Mouse (Mus musculus) lung, embryonic 14.5 days (tissue): ENCODE results near the gene Gm17018. TPM values are rescaled to one million over a fixed set of nuclear protein-coding genes. Genes with fewer than 3 reads are reported as not detected.
"Not testable (repeated sequence)": the region's sequence is repeated elsewhere in the genome, so short reads cannot be mapped to it uniquely, and the experiment has no call there.

ENCODE experiments used
- ATAC-seq: fragments of 200-750 bp; cut with Nextera tagmentation; 2 replicates; pipeline ENCODE4 v1.8.0; 2017; ENCODE audit warnings: mild to moderate bottlenecking, moderate TSS enrichment, moderate library complexity; ENCODE audit not compliant: insufficient read depth
- DNase-seq: peaks from one replicate; pipeline ENCODE4 v3.0.0-alpha.2; 2015
- H3K27ac ChIP-seq: fragments of 300-500 bp; sonication (generic); 2 replicates; pipeline ENCODE4 v1.5.1; 2014; ENCODE audit warnings: low read depth, mild to moderate bottlenecking, moderate library complexity
- H3K27me3 ChIP-seq: fragments of 300-500 bp; sonication (generic); 2 replicates; pipeline ENCODE4 v1.6.1; 2014; ENCODE audit warnings: low read length, control low read depth; ENCODE audit not compliant: insufficient read depth
- H3K36me3 ChIP-seq: fragments of 300-500 bp; sonication (generic); 2 replicates; pipeline ENCODE4 v1.6.1; 2014; ENCODE audit warnings: control low read depth; ENCODE audit not compliant: insufficient read depth
- H3K4me1 ChIP-seq: fragments of 300-500 bp; sonication (generic); 2 replicates; pipeline ENCODE4 v1.6.1; 2014; ENCODE audit warnings: antibody characterized with exemption, control low read depth; ENCODE audit not compliant: insufficient read depth
- H3K4me2 ChIP-seq: fragments of 300-500 bp; sonication (generic); 2 replicates; pipeline ENCODE4 v1.6.1; 2014; ENCODE audit warnings: mild to moderate bottlenecking
- H3K4me3 ChIP-seq: fragments of 300-500 bp; sonication (generic); 2 replicates; pipeline ENCODE4 v1.5.1; 2014; ENCODE audit warnings: low read depth, low read length
- H3K9ac ChIP-seq: fragments of 300-500 bp; sonication (generic); 2 replicates; pipeline ENCODE4 v1.6.1; 2014
- H3K9me3 ChIP-seq: fragments of 300-500 bp; sonication (generic); 2 replicates; pipeline ENCODE4 v1.6.1; 2016; ENCODE audit warnings: low read depth, low read length, control low read depth
- CTCF ChIP-seq: IDR thresholded peaks from 2 replicates; pipeline ENCODE4 v1.5.1; 2016; ENCODE audit warnings: antibody characterized with exemption, low read depth
- WGBS: fragments of 180-500 bp; shearing (Covaris S2); extraction: QIAGEN DNeasy Blood & Tissue Kit; methylation state at CpG from one replicate; pipeline ENCODE4 v1.1.7; 2014; 5-methylcytosine and 5-hydroxymethylcytosine counted together
- polyA plus RNA-seq: library from polyadenylated mRNA; unstranded; fragments of >200 nt; fragmentation: Nextera tagmentation; extraction: Ambion mirVana; gene quantifications from 2 replicates; pipeline ENCODE4 v1.2.1, GENCODE M21; 2014

Gm17018 gene
- polyA plus RNA-seq, 1 experiment from 2014 or later: 48.0 TPM

GRCm38 (mm10) chr19:45540657-45541408 lies 19.6 kb upstream of the Gm17018 start:
- H3K27me3 ChIP-seq: peaks cover 47% of the 10 kb centered on the region
- peaks cover 2% of the 10 kb centered on the region; the same call in 1 of the 2 replicates for H3K4me1 ChIP-seq
- H3K27ac ChIP-seq: no peak overlapping the region
- H3K4me2 ChIP-seq: peak overlapping the region; percentile 75
- ATAC-seq (no peak), DNase-seq (no peak)
- peak overlapping the region; percentile 41 for H3K4me3 ChIP-seq
- H3K9ac ChIP-seq: no peak overlapping the region; the same call in 1 of the 2 replicates
- H3K36me3 ChIP-seq: no peaks in the 10 kb centered on the region
- H3K9me3 ChIP-seq: no peaks in the 10 kb centered on the region
- 33% methylated on average over 8 of the region's 8 CpGs for WGBS
- no peak for TF ChIP-seq CTCF

GRCm38 (mm10) chr19:45541409-45542041 lies 18.9 kb upstream of the Gm17018 start:
- TF ChIP-seq CTCF: 0 out of 2 replicates have a peak, but pooled peaks have one; percentile 20
- Histone ChIP-seq H3K27ac (no peak overlapping the region), H3K4me1 (peaks cover 2% of the 10 kb centered on the region; the same call in 1 of the 2 replicates), H3K27me3 (peaks cover 52% of the 10 kb centered on the region), H3K4me2 (peak overlapping the region; percentile 75), H3K9ac (peak overlapping the region; percentile 40), H3K4me3 (peak overlapping the region; percentile 41), H3K9me3 (no peaks in the 10 kb centered on the region), H3K36me3 (no peaks in the 10 kb centered on the region)
- ATAC-seq: peak; percentile 42; the same call in 1 of the 2 replicates
- WGBS: under 1% methylated on average over 56 of the region's 58 CpGs
- peak; percentile 77 for DNase-seq

GRCm38 (mm10) chr19:45542061-45542460 lies 18.4 kb upstream of the Gm17018 start:
- Histone ChIP-seq H3K9ac (no peak overlapping the region), H3K4me2 (peak overlapping the region; percentile 75), H3K4me1 (peaks cover 2% of the 10 kb centered on the region; the same call in 1 of the 2 replicates), H3K27me3 (peaks cover 52% of the 10 kb centered on the region), H3K36me3 (no peaks in the 10 kb centered on the region), H3K4me3 (peak overlapping the region; percentile 41), H3K27ac (no peak overlapping the region), H3K9me3 (no peaks in the 10 kb centered on the region)
- ATAC-seq (no peak), DNase-seq (no peak)
- 21% methylated on average over 3 of the region's 3 CpGs for WGBS
- no peak for TF ChIP-seq CTCF

GRCm38 (mm10) chr19:45544152-45544924 lies 16.1 kb upstream of the Gm17018 start:
- H3K4me2 ChIP-seq: peak overlapping the region; percentile 73
- DNase-seq: peak; percentile 27
- under 1% methylated on average over 20 of the region's 26 CpGs for WGBS
- no peak for TF ChIP-seq CTCF
- no peaks in the 10 kb centered on the region for H3K36me3 ChIP-seq
- no peak overlapping the region; the same call in 1 of the 2 replicates for H3K9ac ChIP-seq
- H3K4me1 ChIP-seq: peaks cover 2% of the 10 kb centered on the region; the same call in 1 of the 2 replicates
- H3K9me3 ChIP-seq: no peaks in the 10 kb centered on the region
- ATAC-seq: peak; percentile 39; the same call in 1 of the 2 replicates
- H3K27me3 ChIP-seq: peaks cover 52% of the 10 kb centered on the region
- no peak overlapping the region for H3K27ac ChIP-seq
- H3K4me3 ChIP-seq: peak overlapping the region; percentile 31

GRCm38 (mm10) chr19:45544925-45545321 lies 15.5 kb upstream of the Gm17018 start:
- DNase-seq (peak; percentile 93), ATAC-seq (peak; percentile 76)
- peak; percentile 94 for TF ChIP-seq CTCF
- H3K4me2 ChIP-seq: peak overlapping the region; percentile 73
- H3K4me3 ChIP-seq: peak overlapping the region; percentile 31
- no peak overlapping the region; the same call in 1 of the 2 replicates for H3K9ac ChIP-seq
- H3K36me3 ChIP-seq: no peaks in the 10 kb centered on the region
- no peaks in the 10 kb centered on the region for H3K9me3 ChIP-seq
- H3K27me3 ChIP-seq: peaks cover 49% of the 10 kb centered on the region
- no peak overlapping the region for H3K27ac ChIP-seq
- H3K4me1 ChIP-seq: peaks cover 2% of the 10 kb centered on the region; the same call in 1 of the 2 replicates
- under 1% methylated on average over 30 of the region's 30 CpGs for WGBS

- H3K4me2 ChIP-seq, H3K36me3 ChIP-seq, H3K4me1 ChIP-seq, H3K9ac ChIP-seq, H3K4me3 ChIP-seq, H3K27ac ChIP-seq, DNase-seq, H3K9me3 ChIP-seq: not testable (repeated sequence)
- ATAC-seq: peak; percentile 36; the same call in 1 of the 2 replicates
- H3K27me3 ChIP-seq: peaks cover 19% of the 10 kb centered on the region
These were observed 12.2 kb upstream of the Gm17018 start for GRCm38 (mm10) chr19:45548196-45548595.
